Mouse (Mus musculus): Measurements from ENCODE around the gene C9orf72.
A peak's percentile ranks its signal among the peaks of the same experiment; 100 is the strongest.

Gene C9orf72

GRCm38 (mm10) chr4:35175566-35175965, 50.4 kb downstream of the C9orf72 start:
- DNase-seq = no peak

GRCm38 (mm10) chr4:35173551-35173950, 52.4 kb downstream of the C9orf72 start:
- DNase-seq = no peak

- no peak for DNase-seq
Observed at GRCm38 (mm10) chr4:35172471-35172870, 53.5 kb downstream of the C9orf72 start.

- no peak for DNase-seq
Observed at GRCm38 (mm10) chr4:35169571-35170125, 56.3 kb downstream of the C9orf72 start.

GRCm38 (mm10) chr4:35167855-35168254, 58.1 kb downstream of the C9orf72 start:
- no peak for DNase-seq

GRCm38 (mm10) chr4:35165947-35166346, 60.0 kb downstream of the C9orf72 start:
- DNase-seq = no peak

- no peak for DNase-seq
Observed at GRCm38 (mm10) chr4:35165275-35165674, 60.7 kb downstream of the C9orf72 start.

GRCm38 (mm10) chr4:35157815-35158214, 68.2 kb downstream of the C9orf72 start:
- DNase-seq = no peak

GRCm38 (mm10) chr4:35156751-35157611, 69.0 kb downstream of the C9orf72 start, which contains the start of gene Mob3b:
TSS of gene Mob3b (minus strand) at chr4:35157484.
- peak; percentile 83 for DNase-seq

GRCm38 (mm10) chr4:35156149-35156611, 69.8 kb downstream of the C9orf72 start:
- peak; percentile 69 for DNase-seq

- peak; percentile 66 for DNase-seq
Observed at GRCm38 (mm10) chr4:35155132-35155922, 70.6 kb downstream of the C9orf72 start.

GRCm38 (mm10) chr4:35154051-35154450, 71.9 kb downstream of the C9orf72 start:
- no peak for DNase-seq

GRCm38 (mm10) chr4:35151756-35152155, 74.2 kb downstream of the C9orf72 start, which contains the start of gene Ifnk:
TSS of gene Ifnk (plus strand) at chr4:35152056.
- no peak for DNase-seq

- no peak for DNase-seq
Observed at GRCm38 (mm10) chr4:35150706-35151105, 75.3 kb downstream of the C9orf72 start.

- DNase-seq = no peak
Observed at GRCm38 (mm10) chr4:35148326-35148725, 77.6 kb downstream of the C9orf72 start.

- no peak for DNase-seq
Observed at GRCm38 (mm10) chr4:35146597-35146996, 79.4 kb downstream of the C9orf72 start.

- DNase-seq = no peak
Observed at GRCm38 (mm10) chr4:35145726-35146125, 80.2 kb downstream of the C9orf72 start.

- no peak for DNase-seq
Observed at GRCm38 (mm10) chr4:35143472-35144102, 82.4 kb downstream of the C9orf72 start.

Measured in liver (tissue).